ENCODE assay signal across 27 mouse cellular contexts in the genomic region with DNA sequence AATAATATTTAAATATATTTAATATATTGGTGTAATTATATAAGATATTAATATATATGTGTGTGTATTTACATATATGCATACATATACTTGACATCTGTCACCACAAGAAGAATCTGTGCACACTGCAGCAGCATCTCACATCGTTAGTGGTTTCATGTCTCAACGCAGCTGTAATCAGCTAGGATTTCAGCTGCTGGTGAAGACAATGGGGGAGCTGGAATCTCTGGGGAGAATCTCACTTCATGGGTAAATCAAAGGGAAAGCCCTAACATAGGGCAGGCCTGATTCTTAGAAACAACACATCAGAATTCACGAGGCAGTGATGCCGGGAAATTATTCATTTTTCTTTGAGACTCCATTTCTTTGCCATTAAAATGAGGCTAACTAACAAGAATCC.
DNase-seq lines count a peak whose midpoint lies in the region; ATAC-seq and TF ChIP-seq lines count a peak whose summit lies in the region.
"Had no signal": no experiment of that assay in that cellular context is flagged by ENCODE, and none has a peak within 500 bp of the region (broad histone marks: within the 10 kb centered on the region; RNA-seq: fewer than 3 reads in every experiment).

No protein-coding gene starts in this region.

- peak; percentile 25 for DNase-seq in heart, adult 11 months
- no peak for DNase-seq in heart, adult 18-20 months
- DNase-seq in midbrain, embryonic 14.5 days, result peak; percentile 62
- DNase-seq in midbrain, embryonic 10.5 days (ENCODE audit: low spot score), result no peak
- peak; percentile 62 for DNase-seq in brain, embryonic 14.5 days (ENCODE audit: low read depth)
- DNase-seq in cerebellum, postnatal 25 days, result no peak
- DNase-seq: adrenal gland, adult 8-10 months; adrenal gland, postnatal 25 days; cerebellum, adult 18-20 months; cerebellum, adult 9-10 months; cerebellum, postnatal 14 days; embryo, embryonic 11 days; gastrocnemius, adult 2 months; gastrocnemius, postnatal 14 days; heart, adult 2 months; heart, postnatal 14 days; heart, postnatal 4 days; kidney, adult 11 months had no signal

- 38% methylated on average over 4 of the region's 4 CpGs for WGBS in midbrain, embryonic 14.5 days
- 84% methylated on average over 4 of the region's 4 CpGs for WGBS in midbrain, embryonic 10.5 days

- no peak for TF ChIP-seq CTCF in brain, embryonic 14.5 days (IDR thresholded peaks at IDR 0.05; ENCODE audit: borderline replicate concordance, extremely low read depth, insufficient read depth, insufficient read length)

- H3K27me3 ChIP-seq in midbrain, embryonic 14.5 days (ENCODE audit: control insufficient read depth, insufficient read depth, low read length), result no peaks in the 10 kb centered on the region
- H3K27me3 ChIP-seq in midbrain, embryonic 10.5 days (ENCODE audit: low read depth, poor library complexity, severe bottlenecking), result no peaks in the 10 kb centered on the region
- H3K27me3 ChIP-seq in myocyte (ENCODE audit: control insufficient read depth, insufficient read depth, insufficient read length), result no peaks in the 10 kb centered on the region
- H3K27me3 ChIP-seq: embryonic facial prominence, embryonic 13.5 days; heart, embryonic 13.5 days; intestine, embryonic 15.5 days had no signal

- H3K9ac ChIP-seq in midbrain, embryonic 14.5 days (replicated peaks; ENCODE audit: low read length), result no peak overlapping the region
- H3K9ac ChIP-seq: embryonic facial prominence, embryonic 13.5 days; heart, embryonic 13.5 days; intestine, embryonic 15.5 days had no signal

- H3K4me2 ChIP-seq in midbrain, embryonic 14.5 days (ENCODE audit: low read length), result no peak overlapping the region
- H3K4me2 ChIP-seq in myocyte (ENCODE audit: low read depth), result peak overlapping the region; percentile 73
- H3K4me2 ChIP-seq: embryonic facial prominence, embryonic 13.5 days; heart, embryonic 13.5 days; intestine, embryonic 15.5 days had no signal

- no peaks in the 10 kb centered on the region for H3K36me3 ChIP-seq in midbrain, embryonic 14.5 days (ENCODE audit: control insufficient read depth, insufficient read depth, low read length)
- H3K36me3 ChIP-seq in midbrain, embryonic 10.5 days, result no peaks in the 10 kb centered on the region
- H3K36me3 ChIP-seq in myocyte (ENCODE audit: control insufficient read depth, insufficient read depth), result no peaks in the 10 kb centered on the region
- H3K36me3 ChIP-seq: embryonic facial prominence, embryonic 10.5 days; embryonic facial prominence, embryonic 13.5 days; heart, embryonic 10.5 days; heart, embryonic 13.5 days; intestine, embryonic 15.5 days had no signal

- H3K27ac ChIP-seq in midbrain, embryonic 14.5 days (replicated peaks; ENCODE audit: low read depth, low read length), result no peak overlapping the region
- H3K27ac ChIP-seq in midbrain, embryonic 10.5 days (replicated peaks), result no peak overlapping the region
- H3K27ac ChIP-seq: embryonic facial prominence, embryonic 10.5 days; embryonic facial prominence, embryonic 13.5 days; gastrocnemius, adult 2 months; heart, adult 2 months; heart, embryonic 10.5 days; heart, embryonic 13.5 days; intestine, embryonic 15.5 days had no signal

- no peaks in the 10 kb centered on the region for H3K4me1 ChIP-seq in midbrain, embryonic 14.5 days (ENCODE audit: control insufficient read depth, insufficient read depth, low read length)
- H3K4me1 ChIP-seq in midbrain, embryonic 10.5 days, result no peaks in the 10 kb centered on the region
- H3K4me1 ChIP-seq: embryonic facial prominence, embryonic 10.5 days; embryonic facial prominence, embryonic 13.5 days; intestine, embryonic 15.5 days had no signal

- no peaks in the 10 kb centered on the region for H3K79me2 ChIP-seq in myocyte (ENCODE audit: control insufficient read depth, insufficient read depth)

- no peak for ATAC-seq in midbrain, embryonic 14.5 days (ENCODE audit: low FRiP score, low TSS enrichment)
- ATAC-seq: activated CD4-positive, CD25-positive, alpha-beta regulatory T cell, adult 4 months; forebrain, embryonic 16.5 days; hindbrain, embryonic 16.5 days; intestine, embryonic 15.5 days had no signal

- no peak for TF ChIP-seq POLR2A in brain, embryonic 14.5 days (IDR thresholded peaks at IDR 0.05; ENCODE audit: borderline replicate concordance, extremely low read depth, insufficient read depth, insufficient read length, poor library complexity, severe bottlenecking)
- TF ChIP-seq POLR2A in myocyte (IDR thresholded peaks at IDR 0.05; ENCODE audit: insufficient read length, low read depth), result no peak

- no peaks in the 10 kb centered on the region for H3K9me3 ChIP-seq in midbrain, embryonic 14.5 days (ENCODE audit: control insufficient read depth, low read length)
- H3K9me3 ChIP-seq in midbrain, embryonic 10.5 days (replicated peaks), result no peaks in the 10 kb centered on the region; the same call in 1 of the 2 replicates
- H3K9me3 ChIP-seq: embryonic facial prominence, embryonic 13.5 days; heart, embryonic 10.5 days; heart, embryonic 13.5 days; intestine, embryonic 15.5 days had no signal

- no peak overlapping the region for H3ac ChIP-seq in myocyte (ENCODE audit: control insufficient read depth, insufficient read length)

- no peak overlapping the region for H3K4me3 ChIP-seq in midbrain, embryonic 14.5 days (replicated peaks; ENCODE audit: low read depth, low read length)
- H3K4me3 ChIP-seq in midbrain, embryonic 10.5 days, result no peak overlapping the region
- H3K4me3 ChIP-seq in myocyte, result no peak overlapping the region
- H3K4me3 ChIP-seq: embryonic facial prominence, embryonic 10.5 days; embryonic facial prominence, embryonic 13.5 days; gastrocnemius, adult 2 months; heart, adult 2 months; heart, embryonic 10.5 days; heart, embryonic 13.5 days; intestine, embryonic 15.5 days had no signal

TF ChIP-seq in myocyte, 11 proteins besides CTCF, POLR2A, EP300 and RAD21:
- TF ChIP-seq REST (IDR thresholded peaks at IDR 0.05; ENCODE audit: insufficient read depth, insufficient read length) (no peak), MYOD1 (IDR thresholded peaks at IDR 0.05; ENCODE audit: control insufficient read depth in 1 of 3, insufficient read length in 2 of 3, low read depth in 2 of 3) (no peak), POLR2AphosphoS2 (IDR thresholded peaks at IDR 0.05; ENCODE audit: insufficient read length, low read depth) (no peak), TCF12 (IDR thresholded peaks at IDR 0.05; ENCODE audit: insufficient read depth, poor library complexity, severe bottlenecking) (no peak), MAX (IDR thresholded peaks at IDR 0.05; ENCODE audit: low read depth) (no peak), MYOG (IDR thresholded peaks at IDR 0.05; ENCODE audit: control insufficient read depth in 1 of 3, insufficient read depth in 1 of 3, insufficient read length in 2 of 3, low read depth in 2 of 3) (no peak), TCF3 (IDR thresholded peaks at IDR 0.05; ENCODE audit: insufficient read length, low read depth) (no peak), CEBPB (IDR thresholded peaks at IDR 0.05; ENCODE audit: insufficient read depth, poor library complexity, severe bottlenecking) (no peak), USF1 (IDR thresholded peaks at IDR 0.05; ENCODE audit: low read depth) (no peak)

Comparison
In these comparisons a context has a peak if more than half of its experiments do, and no peak if none do; other contexts are left out.
1. DNase-seq: peak in heart, adult 11 months (single experiment), midbrain, embryonic 14.5 days (single experiment) and brain, embryonic 14.5 days (single experiment); none in heart, adult 18-20 months (0 of 2), midbrain, embryonic 10.5 days (single experiment) and cerebellum, postnatal 25 days (0 of 2).